Mouse (Mus musculus): ENCODE results near the gene Vps8. TPM values are rescaled to one million over a fixed set of nuclear protein-coding genes. Genes with fewer than 3 reads are reported as not detected.

The Vps8 gene
- polyA plus RNA-seq (2012; rRNA removed) = 8.3 and 12.7 TPM in 2 replicates

GRCm38 (mm10) chr16:21422645-21423545, at the start of gene Vps8:
Vps8 (plus strand) TSS chr16:21423118.

Other genes with a start within 250 kb of the Vps8 start
- 20.3 and 31.9 TPM in 2 replicates for gene Ephb3, start 218.4 kb upstream of the Vps8 start, polyA plus RNA-seq (2012; rRNA removed)